Mouse (Mus musculus) heart, postnatal 0 days (tissue): ENCODE results near the gene Hmmr. TPM values are rescaled to one million over a fixed set of nuclear protein-coding genes. Genes with fewer than 3 reads are reported as not detected.

Experiments
- ATAC-seq: fragments of 200-750 bp; cut with Nextera tagmentation; 2 replicates; pipeline ENCODE4 v1.8.0; 2017; ENCODE audit warnings: low read depth, moderate number of reproducible peaks, moderate library complexity; ENCODE audit not compliant: insufficient read depth
- DNase-seq: peaks from one replicate; pipeline ENCODE4 v3.0.0-alpha.2; 2016; ENCODE audit warnings: low spot score
- H3K27ac ChIP-seq: fragments of 300-500 bp; sonication (generic); 2 replicates; pipeline ENCODE4 v1.5.1; 2014; ENCODE audit warnings: low read depth, mild to moderate bottlenecking
- H3K27me3 ChIP-seq: fragments of 300-500 bp; sonication (generic); 2 replicates; pipeline ENCODE4 v1.6.1; 2014; ENCODE audit warnings: low read length, mixed read lengths; ENCODE audit not compliant: control insufficient read depth, insufficient read depth
- H3K36me3 ChIP-seq: fragments of 300-500 bp; sonication (generic); replicated peaks from 2 replicates; pipeline ENCODE4 v1.6.1; 2014; ENCODE audit warnings: low read length, mixed read lengths; ENCODE audit not compliant: control insufficient read depth, insufficient read depth
- H3K4me1 ChIP-seq: fragments of 300-500 bp; sonication (generic); 2 replicates; pipeline ENCODE4 v1.6.1; 2014; ENCODE audit warnings: antibody characterized with exemption; ENCODE audit not compliant: control insufficient read depth, insufficient read depth
- H3K4me2 ChIP-seq: fragments of 300-500 bp; sonication (generic); 2 replicates; pipeline ENCODE4 v1.6.1; 2014; ENCODE audit warnings: low read depth, mild to moderate bottlenecking, low read length, moderate library complexity
- H3K4me3 ChIP-seq: fragments of 300-500 bp; sonication (generic); 2 replicates; pipeline ENCODE4 v1.5.1; 2014; ENCODE audit warnings: low read depth, low read length
- H3K9ac ChIP-seq: fragments of 300-500 bp; sonication (generic); replicated peaks from 2 replicates; pipeline ENCODE4 v1.6.1; 2014; ENCODE audit warnings: low read depth, low read length, mixed read lengths
- H3K9me3 ChIP-seq: fragments of 300-500 bp; sonication (generic); replicated peaks from 2 replicates; pipeline ENCODE4 v1.6.1; 2016; ENCODE audit warnings: low read length; ENCODE audit not compliant: control insufficient read depth
- CTCF ChIP-seq: IDR thresholded peaks from 2 replicates; pipeline ENCODE4 v1.5.1; 2016; ENCODE audit warnings: antibody characterized with exemption, control low read depth, low read depth
- EP300 ChIP-seq: IDR thresholded peaks from 2 replicates; pipeline ENCODE4 v1.6.1; 2016; ENCODE audit warnings: antibody characterized with exemption, low read depth
- WGBS: fragments of 180-500 bp; shearing (Covaris S2); extraction: QIAGEN DNeasy Blood & Tissue Kit; methylation state at CpG from one replicate; pipeline ENCODE4 v1.1.7; 2014; 5-methylcytosine and 5-hydroxymethylcytosine counted together
- polyA plus RNA-seq: library from polyadenylated mRNA; unstranded; fragments of >200 nt; fragmentation: Nextera tagmentation; extraction: Ambion mirVana; gene quantifications from 2 replicates; pipeline ENCODE4 v1.2.1, GENCODE M21; 2015
- total RNA-seq: library from RNA; depleted of rRNA; stranded (reverse); fragments of >200 nt; gene quantifications from 2 replicates; pipeline ENCODE4 v1.2.3, GENCODE M21; 2014; ENCODE audit warnings: low replicate concordance

The Hmmr gene
- total and polyA plus RNA-seq, 2 experiments from 2014 or later: 18.0 to 29.0 TPM

DNA sequence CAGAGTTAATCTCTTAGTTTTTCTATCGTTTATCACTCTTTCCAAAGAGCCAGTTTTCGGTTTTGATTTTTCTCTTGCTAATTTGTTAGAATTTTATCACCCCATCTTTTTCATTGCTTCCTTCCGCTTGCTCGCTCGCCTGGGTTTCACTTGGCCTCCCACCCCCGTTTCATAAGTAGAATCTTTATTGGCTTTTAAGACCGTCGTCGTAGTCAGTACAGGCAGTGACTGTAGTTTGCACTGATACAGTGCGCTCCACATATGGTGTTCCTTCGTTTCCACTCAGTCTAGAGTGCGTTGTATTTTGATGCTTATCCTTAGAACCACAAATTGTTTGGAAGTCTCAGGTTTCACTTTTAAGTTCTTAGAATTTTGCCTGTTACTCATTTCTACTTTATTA lies 13.1 kb upstream of the Hmmr start:
- Histone ChIP-seq H3K4me3 (no peak overlapping the region), H3K9me3 (no peaks in the 10 kb centered on the region), H3K4me2 (no peak overlapping the region), H3K27me3 (no peaks in the 10 kb centered on the region), H3K9ac (no peak overlapping the region), H3K27ac (no peak overlapping the region), H3K36me3 (peaks cover 27% of the 10 kb centered on the region), H3K4me1 (no peaks in the 10 kb centered on the region)
- DNase-seq (no peak), ATAC-seq (no peak)
- WGBS: 86% methylated on average over 12 of the region's 12 CpGs
- no peak for TF ChIP-seq EP300

DNA sequence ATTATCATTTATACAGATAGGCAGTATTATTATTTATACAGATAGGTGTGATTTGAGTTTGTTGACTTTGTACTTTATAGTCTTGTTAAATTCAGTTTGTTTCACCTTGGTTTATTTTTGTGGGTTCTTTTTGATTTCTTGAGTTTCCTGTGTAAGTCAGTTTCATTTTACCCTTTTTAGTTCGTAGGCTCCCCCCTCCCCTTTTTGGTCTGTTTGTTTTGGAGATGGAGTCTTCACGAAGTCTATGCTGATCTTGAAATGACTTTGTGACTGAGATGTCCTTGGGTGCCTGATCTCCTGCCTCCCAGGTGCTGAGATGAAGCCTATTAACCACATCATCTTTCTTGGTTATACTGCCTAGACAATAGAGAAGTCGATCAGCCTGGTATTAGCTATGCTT lies 11.1 kb upstream of the Hmmr start:
- no peak overlapping the region for H3K9ac ChIP-seq
- no peak for ATAC-seq
- no peaks in the 10 kb centered on the region for H3K27me3 ChIP-seq
- H3K4me3 ChIP-seq: no peak overlapping the region
- no peak for DNase-seq
- no peak overlapping the region for H3K4me2 ChIP-seq
- H3K9me3 ChIP-seq: no peaks in the 10 kb centered on the region
- H3K27ac ChIP-seq: no peak overlapping the region
- TF ChIP-seq EP300 (no peak), CTCF (no peak)
- H3K4me1 ChIP-seq: no peaks in the 10 kb centered on the region
- WGBS: 71% methylated on average over 3 of the region's 3 CpGs
- peaks cover 27% of the 10 kb centered on the region for H3K36me3 ChIP-seq

- TF ChIP-seq CTCF: no peak
- TF ChIP-seq EP300: no peak
- H3K9ac ChIP-seq: no peak overlapping the region
- ATAC-seq: no peak
- H3K9me3 ChIP-seq: no peaks in the 10 kb centered on the region
- no peak for DNase-seq
- no peaks in the 10 kb centered on the region for H3K4me1 ChIP-seq
- WGBS: 92% methylated on average over 12 of the region's 12 CpGs
- no peak overlapping the region for H3K4me3 ChIP-seq
- no peak overlapping the region for H3K4me2 ChIP-seq
- H3K36me3 ChIP-seq: peaks cover 49% of the 10 kb centered on the region
- no peak overlapping the region for H3K27ac ChIP-seq
- H3K27me3 ChIP-seq: no peaks in the 10 kb centered on the region
Measured at GRCm38 (mm10) chr11:40741605-40742262, 8.5 kb upstream of the Hmmr start.

DNA sequence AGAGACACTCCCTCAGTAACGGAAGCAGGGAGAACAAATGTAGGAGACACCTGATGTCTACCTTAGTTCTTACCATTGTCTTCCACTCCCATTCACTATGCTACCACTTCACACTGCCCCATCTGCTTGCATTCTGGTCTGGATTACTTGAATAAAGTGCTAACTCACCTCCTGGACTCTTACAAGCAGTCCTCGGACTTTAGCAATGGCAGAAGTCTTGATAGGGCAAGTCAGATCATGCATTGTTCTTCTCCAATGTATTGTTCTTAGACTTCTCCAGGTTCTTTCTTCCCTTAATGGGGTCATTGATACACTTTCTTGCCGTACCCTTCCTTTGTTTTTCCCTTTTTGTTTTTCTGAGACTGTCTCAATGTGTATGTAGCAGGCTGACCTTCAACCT lies 4.1 kb upstream of the Hmmr start:
- 93% methylated on average over 3 of the region's 3 CpGs for WGBS
- ATAC-seq: no peak
- Histone ChIP-seq H3K27me3 (no peaks in the 10 kb centered on the region), H3K27ac (no peak overlapping the region), H3K4me2 (no peak overlapping the region), H3K4me1 (peaks cover 16% of the 10 kb centered on the region), H3K4me3 (no peak overlapping the region), H3K9ac (no peak overlapping the region), H3K36me3 (peaks cover 47% of the 10 kb centered on the region), H3K9me3 (no peaks in the 10 kb centered on the region)
- DNase-seq: no peak
- TF ChIP-seq EP300 (no peak), CTCF (no peak)

DNA sequence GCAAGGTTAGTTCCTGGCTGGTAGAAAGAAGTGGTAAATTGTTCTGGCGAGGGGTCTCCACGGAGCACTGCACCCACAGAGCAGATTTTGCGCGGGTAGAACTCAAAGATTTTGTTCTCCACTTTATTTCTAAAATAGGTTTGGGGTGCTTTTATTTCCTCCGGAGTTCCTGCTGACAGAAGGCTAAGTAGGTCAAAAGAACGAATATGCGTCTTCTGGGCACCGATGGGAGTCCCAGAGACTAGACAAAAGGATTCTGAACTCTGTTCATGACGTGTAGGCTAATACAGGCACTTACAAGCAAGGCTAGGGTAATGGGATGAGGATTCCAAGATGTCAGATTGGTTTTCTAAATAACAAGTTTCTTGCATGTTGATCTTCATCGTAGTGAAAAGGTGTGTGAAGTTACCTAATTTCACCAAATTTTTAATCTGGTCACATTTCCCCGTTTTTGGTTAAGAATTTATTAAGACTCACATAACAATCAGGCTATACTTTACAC lies 1.1 kb upstream of the Hmmr start:
- H3K27ac ChIP-seq: peak overlapping the region; percentile 81; the same call in 1 of the 2 replicates
- WGBS: 4% methylated on average over 11 of the region's 11 CpGs
- peaks cover 27% of the 10 kb centered on the region for H3K36me3 ChIP-seq

GRCm38 (mm10) chr11:40732997-40733338 lies 254 bp downstream of the Hmmr start:
- DNase-seq (no peak), ATAC-seq (peak; percentile 10)
- H3K9ac ChIP-seq: peak overlapping the region; percentile 64
- H3K4me2 ChIP-seq: peak overlapping the region; percentile 91
- H3K27ac ChIP-seq: peak overlapping the region; percentile 36; the same call in 1 of the 2 replicates
- H3K36me3 ChIP-seq: peaks cover 29% of the 10 kb centered on the region
- H3K4me1 ChIP-seq: peaks cover 20% of the 10 kb centered on the region
- no peaks in the 10 kb centered on the region for H3K9me3 ChIP-seq
- H3K4me3 ChIP-seq: peak overlapping the region; percentile 83
- no peak for TF ChIP-seq CTCF
- no peak for TF ChIP-seq EP300
- H3K27me3 ChIP-seq: no peaks in the 10 kb centered on the region
- WGBS: under 1% methylated on average over 14 of the region's 14 CpGs

More for the DNA sequence above, 1.1 kb upstream of the Hmmr start:
- Histone ChIP-seq H3K4me2 (peak overlapping the region; percentile 83), H3K9me3 (no peaks in the 10 kb centered on the region), H3K9ac (peak overlapping the region; percentile 85), H3K27me3 (no peaks in the 10 kb centered on the region), H3K4me1 (peaks cover 20% of the 10 kb centered on the region), H3K4me3 (peak overlapping the region; percentile 83)
- TF ChIP-seq EP300: no peak
- no peak for TF ChIP-seq CTCF
- DNase-seq: no peak
- no peak for ATAC-seq
